Mouse (Mus musculus) heart, embryonic 13.5 days (tissue): ENCODE measurements around the gene Cib4. TPM values are rescaled to one million over a fixed set of nuclear protein-coding genes. Genes with fewer than 3 reads are reported as not detected.

Experiments used
- ATAC-seq: fragments of 200-750 bp; cut with Nextera tagmentation; 2 replicates; pipeline ENCODE4 v1.8.0; 2017; ENCODE audit warnings: moderate TSS enrichment; ENCODE audit not compliant: insufficient number of reproducible peaks, low FRiP score, low TSS enrichment; ENCODE audit errors: extremely low read depth
- H3K27ac ChIP-seq: fragments of 300-500 bp; sonication (generic); replicated peaks from 2 replicates; pipeline ENCODE4 v1.5.1; 2015; ENCODE audit warnings: moderate library complexity, mild to moderate bottlenecking, inconsistent platforms
- H3K27me3 ChIP-seq: fragments of 300-500 bp; sonication (generic); replicated peaks from 2 replicates; pipeline ENCODE4 v1.6.1; 2015; ENCODE audit warnings: mild to moderate bottlenecking, inconsistent platforms
- H3K36me3 ChIP-seq: fragments of 300-500 bp; sonication (generic); 2 replicates; pipeline ENCODE4 v1.6.1; 2015; ENCODE audit warnings: mild to moderate bottlenecking, inconsistent platforms
- H3K4me1 ChIP-seq: fragments of 300-500 bp; sonication (generic); 2 replicates; pipeline ENCODE4 v1.6.1; 2015; ENCODE audit warnings: inconsistent platforms
- H3K4me2 ChIP-seq: fragments of 300-500 bp; sonication (generic); 2 replicates; pipeline ENCODE4 v1.6.1; 2015; ENCODE audit warnings: inconsistent platforms, mild to moderate bottlenecking, moderate library complexity
- H3K4me3 ChIP-seq: fragments of 300-500 bp; sonication (generic); 2 replicates; pipeline ENCODE4 v1.5.1; 2015; ENCODE audit warnings: moderate library complexity, mild to moderate bottlenecking, inconsistent platforms
- H3K9ac ChIP-seq: fragments of 300-500 bp; sonication (generic); 2 replicates; pipeline ENCODE4 v1.6.1; 2015; ENCODE audit warnings: inconsistent platforms, mild to moderate bottlenecking, moderate library complexity
- H3K9me3 ChIP-seq: fragments of 300-500 bp; sonication (generic); 2 replicates; pipeline ENCODE4 v1.6.1; 2016; ENCODE audit warnings: inconsistent platforms
- WGBS: fragments of 180-500 bp; shearing (Covaris S2); methylation state at CpG from one replicate; pipeline ENCODE4 v1.1.7; 2015; ENCODE audit warnings: mixed read lengths; 5-methylcytosine and 5-hydroxymethylcytosine counted together
- polyA plus RNA-seq: library from polyadenylated mRNA; unstranded; fragments of >200 nt; fragmentation: Nextera tagmentation; extraction: Ambion mirVana; gene quantifications from 2 replicates; pipeline ENCODE4 v1.2.1, GENCODE M21; 2015

Cib4 gene
- polyA plus RNA-seq, 1 experiment from 2014 or later: not detected

GRCm38 (mm10) chr5:30518108-30518507 is 27.5 kb downstream of the Cib4 start:
- no peak overlapping the region for H3K27ac ChIP-seq
- peaks cover 20% of the 10 kb centered on the region for H3K4me1 ChIP-seq
- H3K4me2 ChIP-seq: no peak overlapping the region
- no peaks in the 10 kb centered on the region for H3K27me3 ChIP-seq
- no peaks in the 10 kb centered on the region for H3K36me3 ChIP-seq
- ATAC-seq: no peak
- H3K4me3 ChIP-seq: no peak overlapping the region
- WGBS: 56% methylated on average over 5 of the region's 5 CpGs
- H3K9me3 ChIP-seq: no peaks in the 10 kb centered on the region
- H3K9ac ChIP-seq: peak overlapping the region; percentile 33; the same call in 1 of the 2 replicates

GRCm38 (mm10) chr5:30516376-30516775 is 29.3 kb downstream of the Cib4 start:
- no peak overlapping the region for H3K9ac ChIP-seq
- 48% methylated on average over 7 of the region's 7 CpGs for WGBS
- H3K27ac ChIP-seq: no peak overlapping the region
- H3K4me1 ChIP-seq: peaks cover 20% of the 10 kb centered on the region
- H3K27me3 ChIP-seq: no peaks in the 10 kb centered on the region
- H3K36me3 ChIP-seq: no peaks in the 10 kb centered on the region
- ATAC-seq: no peak
- no peak overlapping the region for H3K4me2 ChIP-seq
- H3K9me3 ChIP-seq: no peaks in the 10 kb centered on the region
- H3K4me3 ChIP-seq: no peak overlapping the region

GRCm38 (mm10) chr5:30513111-30513510 is 32.5 kb downstream of the Cib4 start:
- Histone ChIP-seq H3K9ac (no peak overlapping the region), H3K4me2 (no peak overlapping the region), H3K27ac (no peak overlapping the region), H3K4me3 (no peak overlapping the region), H3K27me3 (no peaks in the 10 kb centered on the region), H3K9me3 (no peaks in the 10 kb centered on the region), H3K4me1 (peaks cover 8% of the 10 kb centered on the region; the same call in 1 of the 2 replicates), H3K36me3 (no peaks in the 10 kb centered on the region)
- WGBS: 81% methylated on average over 8 of the region's 8 CpGs
- ATAC-seq: no peak

GRCm38 (mm10) chr5:30497299-30497698 is 48.3 kb downstream of the Cib4 start:
- Histone ChIP-seq H3K27me3 (no peaks in the 10 kb centered on the region), H3K4me3 (no peak overlapping the region), H3K9ac (no peak overlapping the region), H3K27ac (no peak overlapping the region), H3K4me2 (no peak overlapping the region), H3K4me1 (peaks cover 12% of the 10 kb centered on the region), H3K36me3 (no peaks in the 10 kb centered on the region), H3K9me3 (no peaks in the 10 kb centered on the region)
- no peak for ATAC-seq
- WGBS: 58% methylated on average over 7 of the region's 7 CpGs

GRCm38 (mm10) chr5:30496821-30497220 is 48.8 kb downstream of the Cib4 start:
- Histone ChIP-seq H3K9ac (no peak overlapping the region), H3K4me3 (no peak overlapping the region), H3K9me3 (no peaks in the 10 kb centered on the region), H3K27ac (no peak overlapping the region), H3K4me2 (no peak overlapping the region), H3K4me1 (peaks cover 12% of the 10 kb centered on the region), H3K36me3 (no peaks in the 10 kb centered on the region), H3K27me3 (no peaks in the 10 kb centered on the region)
- WGBS: 72% methylated on average over 8 of the region's 8 CpGs
- ATAC-seq: no peak

GRCm38 (mm10) chr5:30495288-30495687 is 50.3 kb downstream of the Cib4 start:
- WGBS: 75% methylated on average over 2 of the region's 2 CpGs

GRCm38 (mm10) chr5:30494606-30495005 is 51.0 kb downstream of the Cib4 start:
- peaks cover 9% of the 10 kb centered on the region for H3K4me1 ChIP-seq
- ATAC-seq: no peak
- WGBS: 79% methylated on average over 7 of the region's 7 CpGs

More at GRCm38 (mm10) chr5:30495288-30495687, 50.3 kb downstream of the Cib4 start:
- peaks cover 12% of the 10 kb centered on the region for H3K4me1 ChIP-seq
- no peak overlapping the region for H3K4me3 ChIP-seq
- no peaks in the 10 kb centered on the region for H3K27me3 ChIP-seq
- no peak for ATAC-seq
- no peak overlapping the region for H3K4me2 ChIP-seq
- no peak overlapping the region for H3K9ac ChIP-seq
- H3K9me3 ChIP-seq: no peaks in the 10 kb centered on the region
- no peaks in the 10 kb centered on the region for H3K36me3 ChIP-seq
- H3K27ac ChIP-seq: no peak overlapping the region

GRCm38 (mm10) chr5:30493723-30494122 is 51.9 kb downstream of the Cib4 start:
- Histone ChIP-seq H3K27ac (no peak overlapping the region), H3K9ac (no peak overlapping the region), H3K36me3 (no peaks in the 10 kb centered on the region), H3K4me2 (no peak overlapping the region), H3K9me3 (no peaks in the 10 kb centered on the region), H3K4me1 (peaks cover 4% of the 10 kb centered on the region), H3K4me3 (no peak overlapping the region), H3K27me3 (no peaks in the 10 kb centered on the region)
- 21% methylated on average over 7 of the region's 7 CpGs for WGBS
- ATAC-seq: no peak

More at GRCm38 (mm10) chr5:30494606-30495005, 51.0 kb downstream of the Cib4 start:
- no peaks in the 10 kb centered on the region for H3K9me3 ChIP-seq
- no peaks in the 10 kb centered on the region for H3K27me3 ChIP-seq
- no peaks in the 10 kb centered on the region for H3K36me3 ChIP-seq
- H3K4me2 ChIP-seq: no peak overlapping the region
- H3K27ac ChIP-seq: no peak overlapping the region
- H3K9ac ChIP-seq: no peak overlapping the region
- no peak overlapping the region for H3K4me3 ChIP-seq

- Histone ChIP-seq H3K27ac (no peak overlapping the region), H3K4me3 (no peak overlapping the region), H3K27me3 (0 out of 2 replicates have a peak, but pooled peaks cover 5% of the 10 kb centered on the region), H3K9me3 (no peaks in the 10 kb centered on the region), H3K36me3 (no peaks in the 10 kb centered on the region), H3K4me2 (no peak overlapping the region), H3K4me1 (peaks cover 4% of the 10 kb centered on the region), H3K9ac (no peak overlapping the region)
- ATAC-seq: no peak
- 72% methylated on average over 5 of the region's 5 CpGs for WGBS
Measured at GRCm38 (mm10) chr5:30490845-30491244, 54.8 kb downstream of the Cib4 start.

GRCm38 (mm10) chr5:30490215-30490614 is 55.4 kb downstream of the Cib4 start:
- H3K27ac ChIP-seq: no peak overlapping the region
- no peak overlapping the region for H3K9ac ChIP-seq
- no peaks in the 10 kb centered on the region for H3K36me3 ChIP-seq
- H3K9me3 ChIP-seq: no peaks in the 10 kb centered on the region
- no peak overlapping the region for H3K4me2 ChIP-seq
- peaks cover 4% of the 10 kb centered on the region for H3K4me1 ChIP-seq
- no peak for ATAC-seq
- 0 out of 2 replicates have a peak, but pooled peaks cover 5% of the 10 kb centered on the region for H3K27me3 ChIP-seq
- H3K4me3 ChIP-seq: no peak overlapping the region

- no peak for ATAC-seq
- Histone ChIP-seq H3K27ac (no peak overlapping the region), H3K27me3 (0 out of 2 replicates have a peak, but pooled peaks cover 5% of the 10 kb centered on the region), H3K4me2 (no peak overlapping the region), H3K4me1 (no peaks in the 10 kb centered on the region), H3K4me3 (no peak overlapping the region), H3K36me3 (no peaks in the 10 kb centered on the region), H3K9ac (no peak overlapping the region), H3K9me3 (no peaks in the 10 kb centered on the region)
- 82% methylated on average over 6 of the region's 6 CpGs for WGBS
Measured at GRCm38 (mm10) chr5:30485136-30485535, 60.5 kb downstream of the Cib4 start.

GRCm38 (mm10) chr5:30484591-30484990 is 61.0 kb downstream of the Cib4 start:
- no peaks in the 10 kb centered on the region for H3K9me3 ChIP-seq
- H3K27ac ChIP-seq: no peak overlapping the region
- H3K9ac ChIP-seq: no peak overlapping the region
- 0 out of 2 replicates have a peak, but pooled peaks cover 5% of the 10 kb centered on the region for H3K27me3 ChIP-seq
- no peaks in the 10 kb centered on the region for H3K36me3 ChIP-seq
- WGBS: 74% methylated on average over 5 of the region's 5 CpGs
- H3K4me2 ChIP-seq: no peak overlapping the region
- H3K4me3 ChIP-seq: no peak overlapping the region
- ATAC-seq: no peak
- H3K4me1 ChIP-seq: no peaks in the 10 kb centered on the region
